Mouse (Mus musculus) lung, embryonic 16.5 days (tissue): Measurements from ENCODE around the gene Wdr76. TPM values are rescaled to one million over a fixed set of nuclear protein-coding genes. Genes with fewer than 3 reads are reported as not detected.

ENCODE experiments used
- ATAC-seq: fragments of 200-750 bp; cut with Nextera tagmentation; 2 replicates; pipeline ENCODE4 v1.8.0; 2017; ENCODE audit warnings: low read depth, mild to moderate bottlenecking, moderate library complexity
- H3K27ac ChIP-seq: fragments of 300-500 bp; sonication (generic); 2 replicates; pipeline ENCODE4 v1.5.1; 2014; ENCODE audit warnings: mild to moderate bottlenecking, control low read depth, low read length
- H3K27me3 ChIP-seq: fragments of 300-500 bp; sonication (generic); 2 replicates; pipeline ENCODE4 v1.6.1; 2014; ENCODE audit warnings: low read depth, low read length, mixed read lengths; ENCODE audit not compliant: control insufficient read depth, insufficient read depth
- H3K36me3 ChIP-seq: fragments of 300-500 bp; sonication (generic); 2 replicates; pipeline ENCODE4 v1.6.1; 2014; ENCODE audit warnings: low read length; ENCODE audit not compliant: control insufficient read depth, insufficient read depth
- H3K4me1 ChIP-seq: fragments of 300-500 bp; sonication (generic); replicated peaks from 2 replicates; pipeline ENCODE4 v1.6.1; 2014; ENCODE audit warnings: low read length, mixed read lengths; ENCODE audit not compliant: control insufficient read depth, insufficient read depth
- H3K4me2 ChIP-seq: fragments of 300-500 bp; sonication (generic); 2 replicates; pipeline ENCODE4 v1.6.1; 2014; ENCODE audit warnings: low read depth, low read length, control low read depth
- H3K4me3 ChIP-seq: fragments of 300-500 bp; sonication (generic); 2 replicates; pipeline ENCODE4 v1.5.1; 2014; ENCODE audit warnings: mild to moderate bottlenecking, low read length, control low read depth
- H3K9ac ChIP-seq: fragments of 300-500 bp; sonication (generic); 2 replicates; pipeline ENCODE4 v1.6.1; 2014; ENCODE audit warnings: low read length, control low read depth
- H3K9me3 ChIP-seq: fragments of 300-500 bp; sonication (generic); 2 replicates; pipeline ENCODE4 v1.6.1; 2016; ENCODE audit warnings: low read length; ENCODE audit not compliant: control insufficient read depth
- WGBS: fragments of 180-500 bp; shearing (Covaris S2); extraction: QIAGEN DNeasy Blood & Tissue Kit; methylation state at CpG from one replicate; pipeline ENCODE4 v1.1.7; 2014; 5-methylcytosine and 5-hydroxymethylcytosine counted together
- polyA plus RNA-seq: library from polyadenylated mRNA; unstranded; fragments of >200 nt; fragmentation: Nextera tagmentation; extraction: Ambion mirVana; gene quantifications from 2 replicates; pipeline ENCODE4 v1.2.1, GENCODE M21; 2015

Gene Wdr76
- polyA plus RNA-seq, 1 experiment from 2014 or later = 9.8 TPM

DNA sequence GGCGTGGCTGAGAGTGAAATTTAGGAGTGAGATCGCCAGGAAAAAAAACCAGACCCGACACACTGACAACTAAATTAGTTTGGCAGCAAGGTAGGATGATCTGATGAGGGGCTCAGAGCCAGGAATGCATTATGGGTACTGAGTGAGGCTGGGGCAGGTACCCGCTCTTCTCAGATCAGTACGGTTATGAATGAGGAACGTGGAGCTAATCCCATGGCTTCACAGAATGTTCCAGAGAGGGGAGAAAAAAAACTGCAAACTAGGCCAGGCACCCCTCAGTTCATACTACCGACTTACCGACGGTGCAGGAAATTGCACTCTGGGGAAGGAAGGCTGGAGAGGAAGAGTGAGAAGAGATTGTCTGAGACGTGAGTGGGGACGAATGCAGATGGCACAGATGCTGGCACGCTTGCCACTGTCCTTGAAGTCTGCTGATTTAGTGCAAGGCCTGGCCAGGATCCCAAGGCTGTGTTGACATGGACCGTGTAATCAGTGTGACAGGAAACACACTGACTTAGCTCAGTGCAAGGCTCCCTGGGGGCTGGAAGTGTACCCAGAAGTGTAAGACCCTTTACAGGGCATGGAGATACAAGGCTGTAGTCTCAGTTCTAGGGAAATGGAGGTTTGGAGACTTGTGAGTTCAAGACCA is 77.1 kb downstream of the Wdr76 start:
- Histone ChIP-seq H3K4me3 (no peak overlapping the region), H3K9ac (no peak overlapping the region), H3K4me2 (no peak overlapping the region), H3K36me3 (no peaks in the 10 kb centered on the region), H3K9me3 (no peaks in the 10 kb centered on the region), H3K27ac (peak overlapping the region; percentile 73), H3K4me1 (peaks cover 21% of the 10 kb centered on the region), H3K27me3 (no peaks in the 10 kb centered on the region)
- peak; percentile 89 for ATAC-seq
- 41% methylated on average over 13 of the region's 13 CpGs for WGBS

DNA sequence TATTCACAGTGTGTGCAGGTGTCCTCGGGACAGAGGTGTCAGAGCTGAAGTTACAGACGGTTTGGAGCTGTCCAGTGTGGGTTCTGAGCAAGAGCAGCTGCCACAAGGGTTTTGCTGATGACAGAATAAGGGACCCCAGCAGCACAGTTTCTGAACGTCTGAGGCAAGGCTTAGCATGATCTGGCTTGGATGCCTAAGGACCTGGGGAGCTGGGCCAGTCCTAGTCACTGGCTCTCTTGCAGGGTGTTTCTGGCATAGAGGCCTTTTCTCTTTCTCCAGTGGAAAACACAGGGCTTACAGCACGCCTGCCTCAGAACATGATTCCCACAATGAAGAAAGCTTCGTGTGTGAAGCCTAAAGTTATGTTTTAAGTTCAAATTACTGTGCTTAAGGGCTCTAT is 78.2 kb downstream of the Wdr76 start:
- Histone ChIP-seq H3K27me3 (no peaks in the 10 kb centered on the region), H3K9ac (no peak overlapping the region), H3K4me3 (no peak overlapping the region), H3K36me3 (no peaks in the 10 kb centered on the region), H3K9me3 (no peaks in the 10 kb centered on the region), H3K4me2 (no peak overlapping the region), H3K4me1 (peaks cover 23% of the 10 kb centered on the region), H3K27ac (no peak overlapping the region)
- WGBS = 43% methylated on average over 5 of the region's 5 CpGs
- no peak for ATAC-seq

DNA sequence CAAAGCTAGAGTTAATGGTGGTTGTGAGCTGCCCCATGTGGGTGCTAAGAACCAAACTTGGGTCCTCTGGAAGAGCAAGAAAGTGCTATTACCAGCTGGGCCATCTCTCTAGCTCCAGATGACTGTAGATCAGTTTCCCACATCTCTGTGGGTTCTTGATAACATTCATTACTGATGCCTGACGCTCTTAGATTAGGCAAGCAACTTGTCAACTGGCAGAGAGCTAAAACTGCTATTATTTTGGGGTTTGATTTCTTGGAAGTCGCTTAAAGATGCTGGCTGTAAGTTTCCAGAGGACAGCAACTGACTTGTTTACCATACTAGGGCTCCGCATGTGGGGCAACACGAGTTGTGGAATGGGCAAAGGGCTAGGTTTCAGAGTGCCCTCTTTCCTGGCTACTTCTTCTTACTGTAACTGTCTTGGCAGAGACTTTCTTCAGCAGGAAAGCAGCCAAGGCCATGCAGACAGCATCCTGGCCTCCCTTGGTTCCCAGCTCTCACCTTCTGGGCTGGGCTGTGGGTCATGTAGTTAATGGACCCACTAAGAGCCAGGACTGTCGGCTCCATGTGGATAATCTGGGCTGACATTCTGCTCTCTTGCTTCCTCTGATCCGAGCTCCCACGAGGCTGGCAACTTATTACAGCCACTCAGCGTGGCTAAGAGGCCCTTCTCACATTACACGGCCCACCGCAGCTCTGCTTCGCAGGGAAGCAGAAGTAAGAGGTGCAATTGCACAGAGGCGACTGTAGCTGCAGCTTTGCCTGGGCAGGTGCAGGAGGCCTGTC is 81.2 kb downstream of the Wdr76 start:
- H3K9ac ChIP-seq = peak overlapping the region; percentile 25; the same call in 1 of the 2 replicates
- no peak overlapping the region for H3K4me2 ChIP-seq
- 22% methylated on average over 12 of the region's 12 CpGs for WGBS
- ATAC-seq = peak; percentile 39; the same call in 1 of the 2 replicates
- no peaks in the 10 kb centered on the region for H3K27me3 ChIP-seq
- no peaks in the 10 kb centered on the region for H3K36me3 ChIP-seq
- peak overlapping the region; percentile 50; the same call in 1 of the 2 replicates for H3K27ac ChIP-seq
- H3K4me1 ChIP-seq = peaks cover 20% of the 10 kb centered on the region
- no peaks in the 10 kb centered on the region for H3K9me3 ChIP-seq
- H3K4me3 ChIP-seq = no peak overlapping the region

DNA sequence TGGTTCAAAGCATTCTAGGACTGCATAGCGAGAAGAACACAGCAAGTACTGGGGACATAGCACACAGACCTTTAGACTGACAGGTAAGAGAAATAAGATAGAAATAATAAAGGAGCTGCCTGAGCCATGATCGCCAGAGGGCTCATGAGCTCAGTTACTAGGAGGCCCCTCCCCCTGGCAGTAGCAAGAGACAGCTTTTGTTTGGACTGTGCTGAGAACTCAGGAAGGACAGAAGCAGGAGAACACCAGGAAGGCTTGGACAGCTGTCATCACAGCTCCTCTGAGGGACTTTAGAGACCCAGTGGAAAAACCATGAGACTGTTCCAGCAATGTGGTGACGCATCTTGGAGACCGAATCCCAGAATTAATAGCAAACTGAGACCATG is 81.8 kb downstream of the Wdr76 start:
- Histone ChIP-seq H3K9ac (no peak overlapping the region; the same call in 1 of the 2 replicates), H3K4me1 (peaks cover 16% of the 10 kb centered on the region), H3K27ac (no peak overlapping the region), H3K4me3 (no peak overlapping the region), H3K4me2 (no peak overlapping the region), H3K27me3 (no peaks in the 10 kb centered on the region), H3K36me3 (no peaks in the 10 kb centered on the region), H3K9me3 (no peaks in the 10 kb centered on the region)
- ATAC-seq = peak; percentile 69; the same call in 1 of the 2 replicates
- 39% methylated on average over 4 of the region's 4 CpGs for WGBS

DNA sequence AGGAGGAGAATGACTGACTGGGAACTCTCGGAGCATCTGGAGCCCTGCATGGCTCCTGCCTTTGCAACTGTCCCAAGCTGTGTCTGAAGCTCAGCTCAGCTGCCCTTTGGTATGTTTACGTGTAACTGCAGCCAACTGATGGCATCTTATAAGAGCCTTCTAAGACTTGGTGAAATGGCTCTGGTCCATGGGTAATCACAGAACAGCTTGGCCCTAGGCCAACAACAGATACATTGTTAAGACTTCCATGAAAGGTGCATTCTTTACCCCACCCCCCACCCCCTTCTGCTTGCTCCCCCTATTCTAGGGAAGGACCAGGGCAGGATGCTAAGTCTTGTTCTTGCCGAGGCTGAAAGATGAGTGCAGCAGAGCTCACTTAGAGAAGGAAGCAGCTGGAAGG is 87.6 kb downstream of the Wdr76 start:
- Histone ChIP-seq H3K4me1 (peaks cover 20% of the 10 kb centered on the region), H3K4me2 (no peak overlapping the region), H3K27me3 (no peaks in the 10 kb centered on the region), H3K27ac (no peak overlapping the region), H3K4me3 (no peak overlapping the region), H3K9me3 (no peaks in the 10 kb centered on the region), H3K9ac (no peak overlapping the region), H3K36me3 (no peaks in the 10 kb centered on the region)
- 19% methylated on average over 3 of the region's 3 CpGs for WGBS
- ATAC-seq = 0 out of 2 replicates have a peak, but pooled peaks have one; percentile 18

Other genes starting within 250 kb of the Wdr76 start
- gene Trp53bp1, start 235.3 kb upstream of the Wdr76 start, polyA plus RNA-seq = 50.7 and 53.1 TPM in 2 replicates
- gene Map1a, start 217.1 kb upstream of the Wdr76 start, polyA plus RNA-seq = 2.4 and 2.6 TPM in 2 replicates
- gene Ppip5k1, start 151.3 kb upstream of the Wdr76 start, polyA plus RNA-seq = 12.0 and 12.7 TPM in 2 replicates
- 4.2 and 5.3 TPM in 2 replicates for gene Ckmt1, start 149.0 kb upstream of the Wdr76 start, polyA plus RNA-seq
- gene Strc, start 119.6 kb upstream of the Wdr76 start, polyA plus RNA-seq = not detected in 2 replicates
- gene Pdia3, start 92.9 kb upstream of the Wdr76 start, polyA plus RNA-seq = 806 and 902 TPM in 2 replicates
- gene Catsper2, start 92.9 kb upstream of the Wdr76 start, polyA plus RNA-seq = 1.9 and 2.0 TPM in 2 replicates
- gene Ell3, start 62.4 kb upstream of the Wdr76 start, polyA plus RNA-seq = 8.0 and 11.1 TPM in 2 replicates
- 430 and 509 TPM in 2 replicates for gene Serf2, start 57.5 kb upstream of the Wdr76 start, polyA plus RNA-seq
- 96.5 and 104 TPM in 2 replicates for gene Hypk, start 53.4 kb upstream of the Wdr76 start, polyA plus RNA-seq
- 0.11 and 1.1 TPM in 2 replicates for gene Serinc4, start 49.9 kb upstream of the Wdr76 start, polyA plus RNA-seq
- gene Mfap1b, start 32.7 kb upstream of the Wdr76 start, polyA plus RNA-seq = 52.5 and 54.2 TPM in 2 replicates
- gene Mfap1a, start 58 bp upstream of the Wdr76 start, polyA plus RNA-seq = 29.4 and 30.6 TPM in 2 replicates